Mouse (Mus musculus) WW6 (cell line): ENCODE results near the gene Cdyl.

Source experiments
- DNase-seq: peaks from one replicate; pipeline ENCODE4 v3.0.0-alpha.2; 2013; ENCODE audit warnings: low read depth, low spot score

Cdyl gene

GRCm38 (mm10) chr13:35659406-35659985 lies at the start of gene Cdyl:
Gene Cdyl (plus strand): TSS chr13:35659833.
- no peak for DNase-seq

GRCm38 (mm10) chr13:35610718-35611117 lies 48.9 kb upstream of the Cdyl start:
- no peak for DNase-seq

GRCm38 (mm10) chr13:35612506-35612905 lies 47.1 kb upstream of the Cdyl start:
- no peak for DNase-seq

- DNase-seq, result no peak
Measured at GRCm38 (mm10) chr13:35614832-35615479, 44.7 kb upstream of the Cdyl start.

GRCm38 (mm10) chr13:35616524-35617099 lies 43.0 kb upstream of the Cdyl start:
- DNase-seq, result no peak

GRCm38 (mm10) chr13:35619356-35619755 lies 40.3 kb upstream of the Cdyl start:
- no peak for DNase-seq

GRCm38 (mm10) chr13:35620756-35621155 lies 38.9 kb upstream of the Cdyl start:
- no peak for DNase-seq

GRCm38 (mm10) chr13:35624831-35625230 lies 34.8 kb upstream of the Cdyl start:
- DNase-seq, result no peak

GRCm38 (mm10) chr13:35625556-35625955 lies 34.1 kb upstream of the Cdyl start:
- no peak for DNase-seq

GRCm38 (mm10) chr13:35627319-35627718 lies 32.3 kb upstream of the Cdyl start:
- no peak for DNase-seq

GRCm38 (mm10) chr13:35647132-35647823 lies 12.4 kb upstream of the Cdyl start:
- DNase-seq, result no peak

- no peak for DNase-seq
Measured at GRCm38 (mm10) chr13:35650284-35650872, 9.3 kb upstream of the Cdyl start.

GRCm38 (mm10) chr13:35652851-35653250 lies 6.8 kb upstream of the Cdyl start:
- no peak for DNase-seq

GRCm38 (mm10) chr13:35656853-35657252 lies 2.8 kb upstream of the Cdyl start:
- no peak for DNase-seq

GRCm38 (mm10) chr13:35665456-35665855 lies 5.8 kb downstream of the Cdyl start:
- DNase-seq, result no peak

- no peak for DNase-seq
Measured at GRCm38 (mm10) chr13:35669910-35670469, 10.4 kb downstream of the Cdyl start.

- no peak for DNase-seq
Measured at GRCm38 (mm10) chr13:35670875-35671274, 11.2 kb downstream of the Cdyl start.

- no peak for DNase-seq
Measured at GRCm38 (mm10) chr13:35676921-35677320, 17.3 kb downstream of the Cdyl start.

GRCm38 (mm10) chr13:35677433-35678051 lies 17.9 kb downstream of the Cdyl start:
- DNase-seq, result no peak

GRCm38 (mm10) chr13:35678691-35679090 lies 19.1 kb downstream of the Cdyl start:
- DNase-seq, result no peak

GRCm38 (mm10) chr13:35681361-35681760 lies 21.7 kb downstream of the Cdyl start:
- no peak for DNase-seq
